Mouse (Mus musculus) bone marrow, adult 2 months (tissue): ENCODE results near the gene Dvl2. TPM values are rescaled to one million over a fixed set of nuclear protein-coding genes. Genes with fewer than 3 reads are reported as not detected.

ENCODE experiments used
- H3K27ac ChIP-seq: fragments of 200-500 bp; 2 replicates; pipeline ENCODE4 v1.5.1; 2012; ENCODE audit warnings: low read depth, mild to moderate bottlenecking, control low read depth, inconsistent platforms, low read length; ENCODE audit not compliant: control insufficient read depth, poor library complexity, insufficient read depth
- H3K4me1 ChIP-seq: fragments of 200-500 bp; 2 replicates; pipeline ENCODE4 v1.6.1; 2011; ENCODE audit warnings: low read length; ENCODE audit not compliant: control insufficient read depth, insufficient read depth
- H3K4me3 ChIP-seq: fragments of 200-500 bp; replicated peaks from 2 replicates; pipeline ENCODE3; 2011; ENCODE audit warnings: mild to moderate bottlenecking, low read depth, low read length, control low read depth; ENCODE audit not compliant: control insufficient read depth
- CTCF ChIP-seq: fragments of 200-500 bp; IDR thresholded peaks from 2 replicates; pipeline ENCODE4 v1.5.1; 2011; ENCODE audit warnings: low read length, control low read depth; ENCODE audit not compliant: control insufficient read depth, insufficient read depth
- POLR2A ChIP-seq: fragments of 200-500 bp; IDR thresholded peaks from 2 replicates; pipeline ENCODE4 v1.6.1; 2011; ENCODE audit warnings: low read depth, mild to moderate bottlenecking, control low read depth, low read length, borderline replicate concordance; ENCODE audit not compliant: control insufficient read depth
- WGBS: fragments of 180-500 bp; shearing (Covaris S2); methylation state at CpG from one replicate; pipeline ENCODE4 v1.1.7; 2018; 5-methylcytosine and 5-hydroxymethylcytosine counted together
- polyA plus RNA-seq: library from polyadenylated mRNA; stranded (reverse); fragments of >200 nt; gene quantifications from 2 replicates; pipeline ENCODE4 v1.2.4, GENCODE M21; 2011; ENCODE audit warnings: low replicate concordance; ENCODE audit not compliant: missing spikeins, insufficient read depth, insufficient read length

Dvl2 gene
- polyA plus RNA-seq, 1 experiment = 12.8 TPM

DNA sequence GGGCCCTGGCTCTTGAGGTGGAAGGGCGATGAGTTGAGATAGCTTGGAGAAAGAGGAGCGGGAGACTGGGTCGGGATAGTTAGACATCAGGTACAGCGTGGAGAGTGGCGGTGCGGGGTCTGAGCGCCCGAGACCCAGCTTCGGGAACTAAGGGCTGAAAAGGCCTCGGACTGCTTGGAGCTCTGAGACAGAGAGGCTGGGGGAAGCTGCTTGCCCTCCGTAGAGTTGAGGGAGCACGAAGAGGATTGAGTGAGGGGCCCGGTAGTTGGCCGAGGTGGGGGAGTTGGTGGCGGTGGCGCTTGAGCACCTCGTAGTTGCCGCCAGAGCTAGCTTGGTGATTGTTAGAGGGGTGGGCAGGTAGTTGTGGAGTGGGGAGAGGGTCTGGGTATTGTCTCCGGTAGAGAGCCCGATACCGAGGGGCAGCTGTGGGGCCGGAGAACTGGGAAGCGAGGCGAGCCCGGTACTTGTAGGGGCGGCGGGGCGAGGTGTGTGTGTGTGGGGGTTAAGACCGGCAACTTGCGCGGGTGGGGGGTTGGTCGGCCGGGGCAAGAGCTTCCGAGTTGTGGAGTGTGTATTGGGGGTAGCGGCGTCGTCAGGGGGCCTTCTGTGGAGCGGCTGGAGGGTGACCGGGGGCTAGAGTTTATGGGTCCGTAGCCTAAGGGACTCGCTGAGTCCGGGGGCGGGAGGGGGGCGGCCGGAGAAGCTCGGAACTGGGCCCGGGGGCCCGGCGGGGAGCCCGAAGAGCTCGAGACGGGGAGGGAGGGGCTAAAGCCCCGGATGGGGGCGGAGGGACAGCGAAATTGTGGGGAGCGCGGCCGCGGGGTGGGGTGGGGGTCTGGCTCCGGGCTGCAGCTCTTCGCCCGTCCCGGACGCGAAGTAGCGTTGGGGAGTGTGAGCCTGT, 4.0 kb upstream of the Dvl2 start:
- H3K4me1 ChIP-seq = peaks cover 4% of the 10 kb centered on the region
- WGBS = under 1% methylated on average over 66 of the region's 66 CpGs

DNA sequence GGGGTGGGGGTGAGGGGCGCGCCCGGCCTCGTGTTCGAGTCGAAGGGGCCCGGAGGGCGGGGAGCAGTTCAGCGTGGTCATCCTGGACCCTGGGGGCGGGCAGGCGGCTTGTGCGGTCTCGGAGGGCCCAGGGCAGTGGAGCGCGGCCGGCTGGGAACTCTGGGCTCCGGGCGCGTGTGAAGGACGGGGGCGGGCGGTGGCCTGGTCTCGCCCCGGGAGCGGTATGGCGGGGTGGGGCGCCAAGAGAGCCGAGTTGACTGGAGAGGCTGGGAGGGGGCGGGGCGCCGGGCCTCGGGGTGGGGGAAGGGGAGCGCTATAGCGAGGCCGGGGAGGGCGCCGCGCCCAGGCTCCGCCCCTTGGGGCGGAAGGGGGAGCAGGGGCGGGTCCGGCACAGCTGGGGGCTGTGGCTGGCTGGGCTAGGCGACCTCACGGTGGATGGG, 3.3 kb upstream of the Dvl2 start:
- 2% methylated on average over 41 of the region's 44 CpGs for WGBS
- no peak for TF ChIP-seq CTCF
- peak; percentile 56; the same call in 1 of the 2 replicates for TF ChIP-seq POLR2A
- H3K4me1 ChIP-seq = peaks cover 4% of the 10 kb centered on the region

More for the DNA sequence above, 4.0 kb upstream of the Dvl2 start:
- H3K27ac ChIP-seq = peak overlapping the region; percentile 98
- TF ChIP-seq CTCF (no peak), POLR2A (no peak)
- H3K4me3 ChIP-seq = peak overlapping the region; percentile 89

DNA sequence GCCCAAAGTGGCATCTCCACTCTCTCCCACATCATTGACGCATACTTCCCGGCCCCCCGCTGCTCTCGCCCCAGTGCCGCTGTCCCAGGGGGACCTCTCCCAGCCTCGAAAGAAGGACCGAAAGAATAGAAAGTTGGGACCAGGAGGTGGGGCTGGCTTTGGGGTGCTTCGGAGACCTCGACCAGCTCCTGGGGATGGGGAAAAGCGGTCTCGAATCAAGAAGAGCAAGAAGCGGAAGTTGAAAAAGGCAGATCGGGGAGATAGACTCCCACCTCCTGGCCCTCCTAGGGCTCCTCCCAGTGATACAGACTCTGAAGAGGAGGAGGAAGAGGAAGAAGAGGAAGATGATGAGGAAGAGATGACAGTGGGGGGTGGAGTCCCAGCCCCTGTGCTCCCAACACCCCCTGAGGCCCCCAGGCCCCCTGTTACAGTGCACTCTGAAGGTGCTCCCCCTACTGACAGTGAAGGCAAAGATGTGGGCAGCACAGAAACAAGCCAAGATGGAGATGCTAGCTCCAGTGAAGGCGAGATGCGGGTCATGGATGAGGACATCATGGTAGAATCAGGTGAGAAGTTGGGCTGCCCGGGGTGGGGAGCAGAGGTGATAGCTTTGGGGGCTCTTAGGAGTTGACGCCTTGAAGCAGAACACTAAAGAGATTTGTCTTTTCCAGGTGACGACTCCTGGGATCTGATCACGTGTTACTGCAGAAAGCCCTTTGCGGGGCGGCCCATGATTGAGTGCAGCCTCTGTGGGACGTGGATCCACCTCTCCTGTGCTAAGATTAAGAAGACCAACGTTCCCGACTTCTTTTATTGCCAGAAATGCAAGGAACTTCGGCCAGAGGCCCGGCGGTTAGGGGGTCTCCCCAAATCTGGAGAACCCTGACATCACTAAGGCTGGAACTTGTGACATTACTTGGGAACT, 1.6 kb upstream of the Dvl2 start:
- TF ChIP-seq CTCF (0 out of 2 replicates have a peak, but pooled peaks have one; percentile 15), POLR2A (no peak)
- Histone ChIP-seq H3K4me3 (no peak overlapping the region), H3K4me1 (peaks cover 2% of the 10 kb centered on the region), H3K27ac (peak overlapping the region; percentile 1; the same call in 1 of the 2 replicates)
- WGBS = 83% methylated on average over 27 of the region's 27 CpGs

More for the DNA sequence above, 3.3 kb upstream of the Dvl2 start:
- H3K27ac ChIP-seq = peak overlapping the region; percentile 98
- H3K4me3 ChIP-seq = peak overlapping the region; percentile 89

DNA sequence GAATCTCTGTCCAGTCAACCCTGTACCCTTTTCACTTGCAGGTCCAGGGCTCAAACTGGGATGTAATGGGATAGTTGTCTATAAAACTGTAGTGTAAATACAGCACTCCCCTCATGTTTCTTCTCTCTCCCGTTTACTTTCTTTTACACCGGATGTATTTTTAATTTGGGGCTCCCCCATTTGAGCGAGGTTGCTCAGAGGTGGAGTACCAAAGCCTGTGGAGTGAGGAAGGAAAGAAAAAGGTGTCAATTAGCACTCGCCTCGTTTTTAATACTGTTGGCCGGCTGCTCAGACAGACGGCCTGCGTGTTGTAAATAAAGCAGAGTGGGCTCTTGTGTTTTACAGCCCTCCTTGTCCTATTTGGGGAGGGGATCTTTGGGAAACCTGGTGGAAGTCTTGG, 729 bp upstream of the Dvl2 start:
- Histone ChIP-seq H3K4me1 (peaks cover 2% of the 10 kb centered on the region), H3K4me3 (no peak overlapping the region), H3K27ac (no peak overlapping the region)
- no peak for TF ChIP-seq POLR2A
- TF ChIP-seq CTCF = no peak
- 81% methylated on average over 8 of the region's 8 CpGs for WGBS

DNA sequence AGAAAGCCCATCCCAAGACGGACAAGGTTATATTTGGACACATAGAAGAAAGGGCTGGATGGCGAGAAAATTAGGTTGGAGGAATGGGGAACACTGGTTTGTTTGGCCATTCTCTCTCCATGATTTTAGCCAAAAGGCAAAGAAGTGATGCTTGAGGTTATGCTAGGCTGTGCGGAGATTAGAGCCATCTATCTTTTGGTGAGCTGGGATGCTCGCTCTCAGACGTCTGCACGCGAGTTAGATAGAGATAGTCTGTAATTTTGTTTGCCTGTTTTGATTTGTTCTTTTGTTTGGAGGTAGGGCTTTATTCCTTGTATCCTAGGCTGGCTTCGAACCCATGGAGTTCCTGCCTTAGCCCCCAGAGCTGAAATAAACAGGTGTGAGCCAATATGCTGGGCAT, 764 bp downstream of the Dvl2 start:
- WGBS = 11% methylated on average over 8 of the region's 8 CpGs
- no peak for TF ChIP-seq POLR2A
- no peak for TF ChIP-seq CTCF

DNA sequence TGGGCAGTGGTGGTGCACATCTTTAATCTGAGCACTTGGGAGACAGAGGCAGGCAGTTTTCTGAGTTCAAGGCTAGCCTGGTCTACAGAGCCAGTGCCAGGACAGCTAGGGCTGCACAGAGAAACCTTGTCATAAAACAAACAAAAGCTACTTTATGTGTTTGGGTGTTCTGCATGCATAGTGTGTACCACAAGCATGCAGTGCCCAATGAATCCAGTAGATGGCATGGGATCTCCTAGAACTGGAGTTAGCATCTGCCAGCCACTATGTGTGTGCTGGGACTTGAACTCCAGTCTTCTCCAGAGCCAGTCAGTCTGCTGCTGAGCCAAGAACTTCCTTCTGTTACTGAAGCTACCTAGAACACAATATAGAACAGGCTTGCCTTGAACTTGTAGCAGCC, 1.5 kb downstream of the Dvl2 start:
- Histone ChIP-seq H3K4me1 (peaks cover 2% of the 10 kb centered on the region), H3K4me3 (no peak overlapping the region), H3K27ac (no peak overlapping the region)
- peak; percentile 26; the same call in 1 of the 2 replicates for TF ChIP-seq CTCF
- TF ChIP-seq POLR2A = no peak

More for the DNA sequence above, 764 bp downstream of the Dvl2 start:
- Histone ChIP-seq H3K4me3 (peak overlapping the region; percentile 82), H3K27ac (no peak overlapping the region), H3K4me1 (peaks cover 2% of the 10 kb centered on the region)

DNA sequence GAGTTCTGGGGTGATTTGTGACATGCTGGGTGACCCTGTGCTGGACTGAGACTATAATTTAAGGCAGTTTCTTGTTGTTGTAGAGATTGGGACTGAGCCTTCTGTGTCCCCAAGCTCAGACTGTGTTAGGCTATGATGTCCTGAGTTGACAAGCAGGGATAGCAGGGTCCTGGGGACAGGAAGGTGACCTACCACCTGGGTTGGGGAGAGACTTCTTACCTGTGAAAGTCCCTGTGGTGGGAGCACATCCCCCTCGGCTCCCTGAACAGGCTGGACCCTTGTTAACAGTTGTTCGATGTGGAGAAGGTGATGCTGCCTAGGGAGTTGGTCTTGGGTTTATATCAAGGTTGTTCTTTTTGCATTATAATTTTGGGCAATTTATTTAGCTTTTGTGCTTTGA, 2.1 kb downstream of the Dvl2 start:
- 76% methylated on average over 2 of the region's 2 CpGs for WGBS
- Histone ChIP-seq H3K4me3 (no peak overlapping the region), H3K27ac (no peak overlapping the region), H3K4me1 (peaks cover 2% of the 10 kb centered on the region)
- TF ChIP-seq POLR2A (no peak), CTCF (no peak)

DNA sequence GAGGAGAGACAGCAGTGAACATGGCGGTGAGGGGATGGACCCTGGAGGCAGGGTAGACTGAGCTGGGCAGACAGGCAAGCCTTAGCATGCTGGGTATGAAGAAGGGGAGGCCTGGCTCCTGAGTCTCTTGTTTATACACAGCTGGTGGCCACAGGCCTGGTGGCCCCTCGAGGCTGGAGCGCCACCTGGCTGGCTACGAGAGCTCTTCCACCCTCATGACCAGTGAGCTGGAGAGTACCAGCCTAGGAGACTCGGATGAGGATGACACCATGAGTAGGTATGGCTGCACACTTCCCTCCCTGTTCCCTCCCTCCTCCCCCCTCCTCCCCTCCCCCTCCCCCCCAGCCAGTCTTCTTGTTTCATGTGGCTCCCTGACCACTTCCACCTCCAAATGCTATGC, 5.1 kb downstream of the Dvl2 start:
- Histone ChIP-seq H3K27ac (no peak overlapping the region), H3K4me3 (no peak overlapping the region), H3K4me1 (peaks cover 2% of the 10 kb centered on the region)
- TF ChIP-seq CTCF = peak; percentile 72
- no peak for TF ChIP-seq POLR2A
- WGBS = 49% methylated on average over 5 of the region's 5 CpGs
